ENCODE assay signal across 23 mouse cellular contexts in genomic region chr12:36724297-36724696, GRCm38 (mm10).
DNase-seq lines count a peak whose midpoint lies in the region; ATAC-seq and TF ChIP-seq lines count a peak whose summit lies in the region.
"Had no signal": no experiment of that assay in that cellular context is flagged by ENCODE, and none has a peak within 500 bp of the region (broad histone marks: within the 10 kb centered on the region; RNA-seq: fewer than 3 reads in every experiment).

No protein-coding gene starts in this region.

- no peak for ATAC-seq in lung, embryonic 16.5 days (ENCODE audit: low read depth)
- ATAC-seq in intestine, postnatal 0 days = no peak
- ATAC-seq: activated CD4-positive, CD25-positive, alpha-beta regulatory T cell, adult 4 months; forebrain, embryonic 15.5 days had no signal

- H3K9ac ChIP-seq in lung, embryonic 16.5 days (ENCODE audit: low read length) = no peak overlapping the region
- no peak overlapping the region for H3K9ac ChIP-seq in intestine, postnatal 0 days (ENCODE audit: low read depth, low read length)
- H3K9ac ChIP-seq: embryonic facial prominence, embryonic 15.5 days; forebrain, embryonic 15.5 days; hindbrain, embryonic 12.5 days; hindbrain, embryonic 15.5 days had no signal

- TF ChIP-seq POLR2A in myocyte (IDR thresholded peaks at IDR 0.05; ENCODE audit: insufficient read length, low read depth) = no peak

- DNase-seq in gastrocnemius, adult 2 months = no peak
- no peak for DNase-seq in gastrocnemius, postnatal 25 days
- no peak for DNase-seq in lung, postnatal 10 days
- DNase-seq: adrenal gland, adult 8-10 months; adrenal gland, postnatal 25 days; B cell, adult 2 months; cerebellum, adult 11-12 months; cerebellum, adult 8-10 months; cerebellum, postnatal 10 days; cerebellum, postnatal 36 days; embryo, embryonic 11 days; gastrocnemius, postnatal 14 days; heart, adult 18-20 months; kidney, adult 11 months had no signal

- WGBS in lung, embryonic 16.5 days = 81% methylated on average over 4 of the region's 4 CpGs
- 86% methylated on average over 4 of the region's 4 CpGs for WGBS in intestine, postnatal 0 days

- no peak overlapping the region for H3K4me2 ChIP-seq in lung, embryonic 16.5 days (ENCODE audit: low read depth, low read length)
- H3K4me2 ChIP-seq in myocyte (ENCODE audit: low read depth) = peak overlapping the region; percentile 59
- H3K4me2 ChIP-seq in intestine, postnatal 0 days (replicated peaks; ENCODE audit: low read depth) = no peak overlapping the region
- H3K4me2 ChIP-seq: embryonic facial prominence, embryonic 15.5 days; forebrain, embryonic 15.5 days; heart, embryonic 11.5 days; hindbrain, embryonic 12.5 days; hindbrain, embryonic 15.5 days had no signal

- no peaks in the 10 kb centered on the region for H3K9me3 ChIP-seq in lung, embryonic 16.5 days (ENCODE audit: control insufficient read depth, low read length)
- H3K9me3 ChIP-seq in intestine, postnatal 0 days (ENCODE audit: control insufficient read depth) = no peaks in the 10 kb centered on the region
- H3K9me3 ChIP-seq: embryonic facial prominence, embryonic 15.5 days; forebrain, embryonic 15.5 days; hindbrain, embryonic 12.5 days; hindbrain, embryonic 15.5 days had no signal

- no peaks in the 10 kb centered on the region for H3K27me3 ChIP-seq in lung, embryonic 16.5 days (ENCODE audit: control insufficient read depth, insufficient read depth, low read depth, low read length)
- no peaks in the 10 kb centered on the region for H3K27me3 ChIP-seq in myocyte (ENCODE audit: control insufficient read depth, insufficient read depth, insufficient read length)
- no peaks in the 10 kb centered on the region for H3K27me3 ChIP-seq in intestine, postnatal 0 days (replicated peaks; ENCODE audit: control insufficient read depth, insufficient read depth, low read length)
- H3K27me3 ChIP-seq: embryonic facial prominence, embryonic 15.5 days; forebrain, embryonic 15.5 days; hindbrain, embryonic 12.5 days; hindbrain, embryonic 15.5 days had no signal

- H3K27ac ChIP-seq in gastrocnemius, adult 2 months = peak overlapping the region; percentile 89; the same call in 1 of the 2 replicates
- peak overlapping the region; percentile 44 for H3K27ac ChIP-seq in lung, embryonic 16.5 days (ENCODE audit: low read length)
- no peak overlapping the region for H3K27ac ChIP-seq in intestine, postnatal 0 days (ENCODE audit: low read depth, low read length)
- H3K27ac ChIP-seq: embryonic facial prominence, embryonic 15.5 days; forebrain, embryonic 15.5 days; hindbrain, embryonic 12.5 days; hindbrain, embryonic 15.5 days had no signal

- H3K79me2 ChIP-seq in myocyte (ENCODE audit: control insufficient read depth, insufficient read depth) = no peaks in the 10 kb centered on the region

- H3K4me1 ChIP-seq in lung, embryonic 16.5 days (replicated peaks; ENCODE audit: control insufficient read depth, insufficient read depth, low read length) = peaks cover 11% of the 10 kb centered on the region; the same call in 1 of the 2 replicates
- H3K4me1 ChIP-seq in intestine, postnatal 0 days (replicated peaks; ENCODE audit: control insufficient read depth, insufficient read depth, low read length) = no peaks in the 10 kb centered on the region
- H3K4me1 ChIP-seq: hindbrain, embryonic 15.5 days had no signal

- TF ChIP-seq CTCF in gastrocnemius, adult 2 months (IDR thresholded peaks at IDR 0.05) = no peak
- TF ChIP-seq CTCF in intestine, postnatal 0 days (IDR thresholded peaks at IDR 0.05; ENCODE audit: low read depth) = no peak

- intact Hi-C loops in gastrocnemius, adult 2 months (cut with DNase I) = no loop called here

- H3ac ChIP-seq in myocyte (ENCODE audit: control insufficient read depth, insufficient read length) = no peak overlapping the region

- no peak overlapping the region for H3K4me3 ChIP-seq in gastrocnemius, adult 2 months
- no peak overlapping the region for H3K4me3 ChIP-seq in lung, embryonic 16.5 days (ENCODE audit: low read length)
- no peak overlapping the region for H3K4me3 ChIP-seq in myocyte
- no peak overlapping the region for H3K4me3 ChIP-seq in intestine, postnatal 0 days (ENCODE audit: low read depth, low read length)
- H3K4me3 ChIP-seq: embryonic facial prominence, embryonic 15.5 days; forebrain, embryonic 15.5 days; hindbrain, embryonic 12.5 days; hindbrain, embryonic 15.5 days had no signal

- no peaks in the 10 kb centered on the region for H3K36me3 ChIP-seq in lung, embryonic 16.5 days (ENCODE audit: control insufficient read depth, insufficient read depth, low read length)
- no peaks in the 10 kb centered on the region for H3K36me3 ChIP-seq in myocyte (ENCODE audit: control insufficient read depth, insufficient read depth)
- no peaks in the 10 kb centered on the region for H3K36me3 ChIP-seq in intestine, postnatal 0 days (ENCODE audit: control insufficient read depth, insufficient read depth)
- H3K36me3 ChIP-seq: embryonic facial prominence, embryonic 15.5 days; forebrain, embryonic 15.5 days; hindbrain, embryonic 12.5 days; hindbrain, embryonic 15.5 days had no signal

TF ChIP-seq in myocyte, 11 proteins besides CTCF, POLR2A, EP300 and RAD21:
- no peak for TF ChIP-seq REST (IDR thresholded peaks at IDR 0.05; ENCODE audit: insufficient read depth, insufficient read length)
- TF ChIP-seq USF1 (IDR thresholded peaks at IDR 0.05; ENCODE audit: low read depth) = no peak
- TF ChIP-seq TCF3 (IDR thresholded peaks at IDR 0.05; ENCODE audit: insufficient read length, low read depth) = no peak
- no peak for TF ChIP-seq E2F4 (IDR thresholded peaks at IDR 0.05; ENCODE audit: insufficient read depth)
- TF ChIP-seq POLR2AphosphoS2 (IDR thresholded peaks at IDR 0.05; ENCODE audit: insufficient read length, low read depth) = no peak
- no peak for TF ChIP-seq MYOD1 (IDR thresholded peaks at IDR 0.05; ENCODE audit: control insufficient read depth in 1 of 3, insufficient read length in 2 of 3, low read depth in 2 of 3)
- no peak for TF ChIP-seq MYOG (IDR thresholded peaks at IDR 0.05; ENCODE audit: control insufficient read depth in 1 of 3, insufficient read depth in 1 of 3, insufficient read length in 2 of 3, low read depth in 2 of 3)
- no peak for TF ChIP-seq SRF (IDR thresholded peaks at IDR 0.05; ENCODE audit: control insufficient read depth, insufficient read length, low read depth)
- no peak for TF ChIP-seq CEBPB (IDR thresholded peaks at IDR 0.05; ENCODE audit: insufficient read depth, poor library complexity, severe bottlenecking)
- TF ChIP-seq TCF12 (IDR thresholded peaks at IDR 0.05; ENCODE audit: insufficient read depth, poor library complexity, severe bottlenecking) = no peak
- no peak for TF ChIP-seq MAX (IDR thresholded peaks at IDR 0.05; ENCODE audit: low read depth)
